Mouse (Mus musculus): ENCODE results near the gene Hs6st1. TPM values are rescaled to one million over a fixed set of nuclear protein-coding genes. Genes with fewer than 3 reads are reported as not detected.
A peak's percentile ranks its signal among the peaks of the same experiment; 100 is the strongest.

The Hs6st1 gene
- total RNA-seq, 2 experiments from 2014 or later = 20.7 to 22.0 TPM

GRCm38 (mm10) chr1:36066216-36066980, 1.8 kb upstream of the Hs6st1 start:
- H3K27ac ChIP-seq = peak overlapping the region; percentile 87; the same call in 1 of the 2 replicates
- TF ChIP-seq CTCF (IDR thresholded peaks at IDR 0.05) = no peak
- intact Hi-C loops (cut with DNase I) = loop anchor here (5.0 to 10.0 kb wide), 2 partner anchors 189 to 232 kb away; no protein-coding TSS in a partner anchor
- no peak for DNase-seq
- no peak overlapping the region for H3K4me3 ChIP-seq

- intact Hi-C loops (cut with DNase I) = loop anchor here (5.0 to 10.0 kb wide), 2 partner anchors 190 to 232 kb away; no protein-coding TSS in a partner anchor
- DNase-seq = no peak
- TF ChIP-seq CTCF (IDR thresholded peaks at IDR 0.05) = no peak
- Histone ChIP-seq H3K4me3 (no peak overlapping the region), H3K27ac (peak overlapping the region; percentile 92; the same call in 1 of the 2 replicates)
Observed at GRCm38 (mm10) chr1:36067201-36067600, 999 bp upstream of the Hs6st1 start.

GRCm38 (mm10) chr1:36067611-36068010, 589 bp upstream of the Hs6st1 start:
- Histone ChIP-seq H3K27ac (peak overlapping the region; percentile 92), H3K4me3 (peak overlapping the region; percentile 90)
- intact Hi-C loops (cut with DNase I) = loop anchor here (5.0 to 10.0 kb wide), 2 partner anchors 190 to 233 kb away; no protein-coding TSS in a partner anchor
- TF ChIP-seq CTCF (IDR thresholded peaks at IDR 0.05) = no peak
- DNase-seq = no peak

GRCm38 (mm10) chr1:36068531-36069120, 426 bp downstream of the Hs6st1 start:
- Histone ChIP-seq H3K4me3 (peak overlapping the region; percentile 90), H3K27ac (peak overlapping the region; percentile 92)
- peak; percentile 30; the same call in 1 of the 2 replicates for TF ChIP-seq CTCF (IDR thresholded peaks at IDR 0.05)
- intact Hi-C loops (cut with DNase I) = loop anchor here (5.0 to 10.0 kb wide), 2 partner anchors 191 to 234 kb away; no protein-coding TSS in a partner anchor
- DNase-seq = peak; percentile 66

GRCm38 (mm10) chr1:36069291-36069771, 1.1 kb downstream of the Hs6st1 start:
- no peak for TF ChIP-seq CTCF (IDR thresholded peaks at IDR 0.05)
- H3K27ac ChIP-seq = peak overlapping the region; percentile 92
- peak overlapping the region; percentile 90 for H3K4me3 ChIP-seq
- DNase-seq = no peak
- intact Hi-C loops (cut with DNase I) = loop anchor here (5.0 to 10.0 kb wide), 2 partner anchors 192 to 235 kb away; no protein-coding TSS in a partner anchor

- Histone ChIP-seq H3K27ac (peak overlapping the region; percentile 8; the same call in 1 of the 2 replicates), H3K4me3 (peak overlapping the region; percentile 90)
- DNase-seq = no peak
- TF ChIP-seq CTCF (IDR thresholded peaks at IDR 0.05) = no peak
- intact Hi-C loops (cut with DNase I) = loop anchor here (1.0 to 5.0 kb wide), 2 partner anchors 65 to 182 kb away; no protein-coding TSS in a partner anchor
Observed at GRCm38 (mm10) chr1:36070190-36070589, 2.0 kb downstream of the Hs6st1 start.

GRCm38 (mm10) chr1:36070740-36071139, 2.5 kb downstream of the Hs6st1 start:
- intact Hi-C loops (cut with DNase I) = loop anchor here (1.0 to 5.0 kb wide), 2 partner anchors 65 to 182 kb away; no protein-coding TSS in a partner anchor
- Histone ChIP-seq H3K4me3 (peak overlapping the region; percentile 90), H3K27ac (peak overlapping the region; percentile 8; the same call in 1 of the 2 replicates)
- no peak for TF ChIP-seq CTCF (IDR thresholded peaks at IDR 0.05)
- DNase-seq = no peak

GRCm38 (mm10) chr1:36071176-36071575, 3.0 kb downstream of the Hs6st1 start:
- no peak for TF ChIP-seq CTCF (IDR thresholded peaks at IDR 0.05)
- intact Hi-C loops (cut with DNase I) = loop anchor here (5.0 kb wide), 1 partner anchor 181 kb away; no protein-coding TSS in a partner anchor

GRCm38 (mm10) chr1:36071611-36072010, 3.4 kb downstream of the Hs6st1 start:
- intact Hi-C loops (cut with DNase I) = loop anchor here (5.0 kb wide), 1 partner anchor 181 kb away; no protein-coding TSS in a partner anchor
- no peak for DNase-seq
- H3K27ac ChIP-seq = no peak overlapping the region
- TF ChIP-seq CTCF (IDR thresholded peaks at IDR 0.05) = no peak
- H3K4me3 ChIP-seq = peak overlapping the region; percentile 28

More at GRCm38 (mm10) chr1:36071176-36071575, 3.0 kb downstream of the Hs6st1 start:
- no peak overlapping the region for H3K27ac ChIP-seq
- DNase-seq = no peak
- peak overlapping the region; percentile 28 for H3K4me3 ChIP-seq

GRCm38 (mm10) chr1:36072588-36073556, 4.7 kb downstream of the Hs6st1 start:
- Histone ChIP-seq H3K4me3 (peak overlapping the region; percentile 27), H3K27ac (peak overlapping the region; percentile 79)
- no peak for TF ChIP-seq CTCF (IDR thresholded peaks at IDR 0.05)
- intact Hi-C loops (cut with DNase I) = loop anchor here (5.0 kb wide), 1 partner anchor 179 kb away; no protein-coding TSS in a partner anchor
- no peak for DNase-seq

- DNase-seq = no peak
- intact Hi-C loops (cut with DNase I) = loop anchor here (5.0 kb wide), 1 partner anchor 179 kb away; no protein-coding TSS in a partner anchor
- Histone ChIP-seq H3K27ac (peak overlapping the region; percentile 79), H3K4me3 (peak overlapping the region; percentile 27)
- no peak for TF ChIP-seq CTCF (IDR thresholded peaks at IDR 0.05)
Observed at GRCm38 (mm10) chr1:36073566-36073965, 5.4 kb downstream of the Hs6st1 start.

All from gastrocnemius, adult 2 months (tissue).